Mouse (Mus musculus): ENCODE results near the gene Tlr7. TPM values are rescaled to one million over a fixed set of nuclear protein-coding genes. Genes with fewer than 3 reads are reported as not detected.
A peak's percentile ranks its signal among the peaks of the same experiment; 100 is the strongest.
"Not testable (repeated sequence)": the region's sequence is repeated elsewhere in the genome, so short reads cannot be mapped to it uniquely, and the experiment has no call there.

Tlr7 gene
- total RNA-seq, 2 experiments from 2014 or later, result 0.43 to 0.70 TPM

GRCm38 (mm10) chrX:167330993-167331392 is 635 bp upstream of the Tlr7 start:
- Histone ChIP-seq H3K27ac (no peak overlapping the region), H3K4me3 (no peak overlapping the region)
- intact Hi-C loops (cut with DNase I), result no loop called here
- DNase-seq, result no peak
- no peak for TF ChIP-seq CTCF (IDR thresholded peaks at IDR 0.05)

DNA sequence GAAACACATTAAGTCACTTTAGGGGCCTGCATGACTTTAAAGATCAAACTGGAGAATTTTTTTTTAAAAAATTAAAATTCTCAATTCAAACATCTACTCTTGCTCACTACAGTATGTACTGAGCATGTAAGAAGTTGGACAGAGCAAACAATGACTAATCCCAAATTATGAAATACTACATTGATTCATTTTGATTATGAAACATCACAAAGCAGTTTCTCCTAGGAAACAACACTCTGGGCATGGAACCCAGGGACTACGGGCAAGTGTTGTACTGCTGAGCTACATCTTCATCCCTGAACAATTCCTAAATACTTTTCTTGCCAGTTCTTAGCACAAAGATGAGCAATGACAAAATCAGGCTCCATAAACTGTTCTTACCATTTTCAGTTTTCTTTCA is 738 bp downstream of the Tlr7 start:
- Histone ChIP-seq H3K4me3 (no peak overlapping the region), H3K27ac (peak overlapping the region; percentile 40; the same call in 1 of the 2 replicates)
- no peak for TF ChIP-seq CTCF (IDR thresholded peaks at IDR 0.05)
- DNase-seq, result no peak
- intact Hi-C loops (cut with DNase I), result no loop called here

GRCm38 (mm10) chrX:167329098-167329497 is 1.3 kb downstream of the Tlr7 start:
- intact Hi-C loops (cut with DNase I), result no loop called here
- peak; percentile 21 for DNase-seq

DNA sequence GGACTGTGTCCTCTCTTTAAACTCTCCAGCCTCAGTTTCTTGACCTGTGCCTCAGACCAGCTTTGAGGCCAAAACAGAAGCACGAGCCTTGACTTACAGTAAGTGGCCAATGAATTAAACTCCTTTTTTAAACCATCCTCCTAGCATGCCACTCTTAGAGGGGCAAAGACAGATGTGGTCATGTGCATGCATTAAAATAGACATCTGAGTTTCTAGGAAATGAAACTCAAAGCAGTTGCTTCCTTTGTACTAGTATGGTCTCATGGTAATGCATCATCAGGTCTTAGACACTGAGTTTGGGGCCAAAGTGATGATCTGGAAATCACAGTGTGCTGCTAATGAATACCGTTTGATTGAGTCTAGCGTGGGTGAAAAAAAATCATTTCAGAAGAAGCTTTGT is 1.8 kb downstream of the Tlr7 start:
- no peak overlapping the region for H3K27ac ChIP-seq
- DNase-seq, result no peak
- H3K4me3 ChIP-seq, result no peak overlapping the region
- intact Hi-C loops (cut with DNase I), result no loop called here
- TF ChIP-seq CTCF (IDR thresholded peaks at IDR 0.05), result no peak

More at GRCm38 (mm10) chrX:167329098-167329497, 1.3 kb downstream of the Tlr7 start:
- no peak for TF ChIP-seq CTCF (IDR thresholded peaks at IDR 0.05)
- Histone ChIP-seq H3K27ac (no peak overlapping the region), H3K4me3 (no peak overlapping the region)

GRCm38 (mm10) chrX:167323742-167324141 is 6.6 kb downstream of the Tlr7 start:
- DNase-seq, result no peak
- no peak for TF ChIP-seq CTCF (IDR thresholded peaks at IDR 0.05)
- H3K4me3 ChIP-seq, result no peak overlapping the region
- intact Hi-C loops (cut with DNase I), result no loop called here
- no peak overlapping the region for H3K27ac ChIP-seq

DNA sequence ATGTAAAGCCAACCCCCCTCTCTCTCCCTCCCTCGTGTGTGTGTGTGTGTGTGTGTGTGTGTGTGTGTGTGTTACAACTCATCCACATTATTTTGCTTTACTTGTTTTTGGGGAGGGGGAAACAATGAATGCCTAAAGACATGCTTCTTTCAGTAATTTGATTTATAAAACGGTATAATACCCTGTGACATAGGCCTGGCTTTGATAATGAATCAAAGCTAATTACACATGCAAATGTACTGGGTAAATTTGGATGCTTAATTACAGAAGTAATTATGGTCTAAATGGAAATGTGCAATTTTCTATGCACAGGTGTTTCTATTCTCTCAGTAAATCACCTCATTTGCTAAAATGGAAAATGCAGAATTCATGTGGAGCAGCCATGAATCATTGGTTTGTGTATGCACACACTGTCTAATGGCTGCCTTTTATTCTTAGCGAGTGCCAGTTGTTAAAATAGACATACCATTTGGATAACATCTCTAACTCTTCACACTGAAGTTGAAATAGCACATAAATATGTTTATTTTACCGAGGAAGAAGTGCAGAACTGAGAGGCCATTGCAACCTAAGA is 9.0 kb downstream of the Tlr7 start:
- Histone ChIP-seq H3K4me3 (no peak overlapping the region), H3K27ac (no peak overlapping the region)
- no peak for DNase-seq
- intact Hi-C loops (cut with DNase I), result no loop called here
- no peak for TF ChIP-seq CTCF (IDR thresholded peaks at IDR 0.05)

GRCm38 (mm10) chrX:167318819-167319396 is 11.4 kb downstream of the Tlr7 start:
- Histone ChIP-seq H3K4me3 (no peak overlapping the region), H3K27ac (no peak overlapping the region)
- intact Hi-C loops (cut with DNase I), result no loop called here
- no peak for TF ChIP-seq CTCF (IDR thresholded peaks at IDR 0.05)
- DNase-seq, result no peak

GRCm38 (mm10) chrX:167315766-167316165 is 14.6 kb downstream of the Tlr7 start:
- DNase-seq, result no peak
- TF ChIP-seq CTCF (IDR thresholded peaks at IDR 0.05), result no peak
- 0 out of 2 replicates have a peak overlapping the region, but pooled peaks have one; percentile 21 for H3K27ac ChIP-seq
- H3K4me3 ChIP-seq, result no peak overlapping the region
- intact Hi-C loops (cut with DNase I), result no loop called here

DNA sequence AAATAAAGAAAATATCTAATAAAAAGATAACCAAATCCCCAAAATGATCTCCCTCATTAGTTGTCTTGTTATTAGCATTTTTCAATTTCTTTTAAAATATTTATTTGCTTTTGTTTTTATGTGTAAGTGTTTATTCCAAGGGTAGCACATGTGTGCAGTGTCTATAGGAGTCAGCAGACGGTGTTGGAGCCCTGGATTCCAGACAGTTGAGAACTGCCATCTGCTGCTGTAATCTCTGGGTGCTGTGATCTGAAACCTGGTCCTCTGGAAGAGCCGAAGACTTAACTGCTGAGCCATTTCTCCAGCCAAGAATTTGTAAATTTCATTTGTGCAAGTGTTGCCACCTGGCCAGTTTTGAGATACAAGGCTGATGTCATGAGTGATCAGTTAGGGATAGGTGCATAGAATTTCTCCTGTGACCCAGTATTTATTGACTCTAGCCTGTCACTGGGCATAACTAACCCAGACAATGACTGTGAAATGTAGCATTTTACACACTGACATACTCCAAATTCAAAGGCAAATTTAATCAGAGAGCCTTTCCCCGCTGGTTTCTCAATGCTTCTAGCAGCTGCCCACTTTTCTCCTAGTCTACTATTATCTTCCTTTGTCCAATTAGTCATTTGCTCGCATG is 15.1 kb downstream of the Tlr7 start:
- H3K27ac ChIP-seq, result 0 out of 2 replicates have a peak overlapping the region, but pooled peaks have one; percentile 21
- DNase-seq, result no peak
- intact Hi-C loops (cut with DNase I), result no loop called here
- no peak for TF ChIP-seq CTCF (IDR thresholded peaks at IDR 0.05)
- H3K4me3 ChIP-seq, result no peak overlapping the region

GRCm38 (mm10) chrX:167302061-167302460 is 28.3 kb downstream of the Tlr7 start:
- DNase-seq; H3K27ac ChIP-seq; H3K4me3 ChIP-seq; intact Hi-C loops (cut with DNase I): not testable (repeated sequence)

GRCm38 (mm10) chrX:167276953-167277352 is 53.4 kb downstream of the Tlr7 start:
- peak; percentile 67 for TF ChIP-seq CTCF (IDR thresholded peaks at IDR 0.05)
- intact Hi-C loops (cut with DNase I), result no loop called here
- Histone ChIP-seq H3K27ac (no peak overlapping the region), H3K4me3 (peak overlapping the region; percentile 36; the same call in 1 of the 2 replicates)
- peak; percentile 61 for DNase-seq

DNA sequence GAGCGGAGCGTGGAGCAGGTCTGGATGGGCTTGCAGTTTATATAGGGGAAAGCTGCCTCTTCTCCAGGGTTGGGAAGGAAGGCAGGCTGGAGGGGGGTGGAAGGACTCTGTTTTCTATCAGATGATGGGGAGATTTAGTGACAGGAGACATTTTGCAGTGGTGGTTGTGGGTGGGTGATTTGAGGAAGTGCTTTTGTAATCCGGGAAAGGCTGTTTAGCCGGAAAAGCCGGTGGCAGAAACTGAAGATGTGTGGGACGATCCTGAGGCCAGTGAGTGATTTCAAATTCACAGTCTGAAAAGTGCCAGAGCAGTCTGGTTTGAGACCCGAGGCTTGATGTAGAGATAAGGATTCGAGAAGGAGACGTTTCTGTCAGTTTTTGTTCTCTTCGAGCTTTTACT is 53.8 kb downstream of the Tlr7 start:
- intact Hi-C loops (cut with DNase I), result no loop called here
- DNase-seq, result no peak
- Histone ChIP-seq H3K27ac (no peak overlapping the region), H3K4me3 (peak overlapping the region; percentile 36; the same call in 1 of the 2 replicates)
- no peak for TF ChIP-seq CTCF (IDR thresholded peaks at IDR 0.05)

DNA sequence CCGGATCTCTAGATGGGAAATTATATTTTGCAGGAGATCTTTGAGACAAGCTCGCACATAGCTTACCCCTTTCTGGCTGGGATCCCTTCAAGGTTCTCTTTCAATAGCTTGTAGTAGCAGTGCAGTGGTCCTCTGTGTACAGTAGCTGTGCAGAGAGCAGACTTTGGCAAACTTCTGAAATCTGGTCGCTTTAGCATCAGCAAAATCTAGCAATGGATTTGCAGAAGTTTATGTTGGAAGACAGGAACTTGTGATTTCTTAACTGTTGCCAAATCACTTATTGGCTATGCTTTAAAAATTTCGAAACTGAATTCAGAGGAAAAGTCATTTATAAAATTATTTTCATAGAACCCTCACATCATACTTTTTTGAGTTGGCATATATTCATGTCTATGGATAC is 66.3 kb downstream of the Tlr7 start, which contains the start of gene Tlr8:
Tlr8 (minus strand) TSS at position 244 of the 400 bp plus-strand sequence.
- intact Hi-C loops (cut with DNase I), result no loop called here
- DNase-seq, result no peak
- Histone ChIP-seq H3K27ac (no peak within 1 kb of the TSS), H3K4me3 (peak within 1 kb of the TSS; percentile 11; the same call in 1 of the 2 replicates)
- TF ChIP-seq CTCF (IDR thresholded peaks at IDR 0.05), result no peak
